Mouse (Mus musculus): Measurements from ENCODE around the gene Cyp2c40. TPM values are rescaled to one million over a fixed set of nuclear protein-coding genes. Genes with fewer than 3 reads are reported as not detected.

Gene Cyp2c40
- 0.10 TPM in 1 of 2 replicates, not detected in the other for polyA plus RNA-seq (2015; fragmentation: Nextera tagmentation; extraction: Ambion mirVana)

GRCm38 (mm10) chr19:39812714-39813113 lies at the start of gene Cyp2c40:
Cyp2c40 (minus strand) TSS chr19:39812814.

GRCm38 (mm10) chr19:39740920-39741319 lies 71.7 kb downstream of the Cyp2c40 start, which contains the start of gene Cyp2c68:
Cyp2c68 (minus strand) TSS chr19:39741054.

Other genes starting within 250 kb of the Cyp2c40 start
- not detected in 2 replicates for gene Cyp2c67, start 163.8 kb downstream of the Cyp2c40 start, polyA plus RNA-seq (2015; fragmentation: Nextera tagmentation; extraction: Ambion mirVana)
- gene Cyp2c68, start 71.8 kb downstream of the Cyp2c40 start, polyA plus RNA-seq (2015; fragmentation: Nextera tagmentation; extraction: Ambion mirVana): 0.17 TPM in 1 of 2 replicates, not detected in the other
- gene Cyp2c69, start 74.0 kb upstream of the Cyp2c40 start, polyA plus RNA-seq (2015; fragmentation: Nextera tagmentation; extraction: Ambion mirVana): not detected in 2 replicates
- not detected in 2 replicates for gene Cyp2c37, start 179.6 kb upstream of the Cyp2c40 start, polyA plus RNA-seq (2015; fragmentation: Nextera tagmentation; extraction: Ambion mirVana)

Data from skeletal muscle tissue, postnatal 0 days (tissue).